Comparison of ENCODE assay signal across 23 mouse cellular contexts in the genomic region with DNA sequence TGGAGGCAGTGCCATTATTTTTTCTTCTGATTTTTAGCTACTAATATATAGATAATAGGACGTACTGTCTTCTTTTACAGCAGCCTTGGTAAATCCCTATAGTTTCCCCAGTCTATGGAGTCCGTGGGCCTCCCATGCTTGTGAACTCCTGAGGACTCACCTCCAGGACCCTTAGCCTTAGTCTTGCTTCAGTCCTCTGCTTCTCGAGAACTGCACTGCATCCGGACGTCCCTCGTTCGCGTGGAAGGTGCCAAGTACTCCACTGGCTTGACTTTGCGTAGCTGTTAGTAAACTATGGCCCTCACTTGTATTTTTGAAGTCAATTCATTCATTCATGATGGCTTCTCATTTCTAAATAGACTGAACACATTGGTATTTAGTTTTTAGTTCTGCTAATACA.
"Had no signal": no experiment of that assay in that cellular context is flagged by ENCODE, and none has a peak within 500 bp of the region (broad histone marks: within the 10 kb centered on the region; RNA-seq: fewer than 3 reads in every experiment).

No protein-coding gene starts in this region.

- H3K27ac ChIP-seq: liver, embryonic 15.5 days; lung, embryonic 15.5 days; macrophage; midbrain, embryonic 13.5 days; midbrain, embryonic 15.5 days; neural tube, embryonic 13.5 days; neural tube, embryonic 15.5 days; stomach, embryonic 15.5 days; stomach, postnatal 0 days had no signal

- H3K4me1 ChIP-seq: midbrain, embryonic 13.5 days; midbrain, embryonic 15.5 days; neural tube, embryonic 13.5 days; neural tube, embryonic 15.5 days; stomach, embryonic 15.5 days had no signal

- H3K9ac ChIP-seq: liver, embryonic 15.5 days; liver, postnatal 0 days; lung, embryonic 15.5 days; midbrain, embryonic 13.5 days; midbrain, embryonic 15.5 days; neural tube, embryonic 13.5 days; neural tube, embryonic 15.5 days; stomach, embryonic 15.5 days had no signal

- H3K36me3 ChIP-seq: midbrain, embryonic 15.5 days; stomach, embryonic 15.5 days had no signal

- H3K9me3 ChIP-seq: liver, embryonic 15.5 days; lung, embryonic 15.5 days; megakaryocyte, embryonic 14.5 days; midbrain, embryonic 13.5 days; midbrain, embryonic 15.5 days; neural tube, embryonic 13.5 days; neural tube, embryonic 15.5 days; stomach, embryonic 15.5 days had no signal

- H3K4me3 ChIP-seq: liver, embryonic 15.5 days; lung, embryonic 15.5 days; megakaryocyte, embryonic 14.5 days; midbrain, embryonic 13.5 days; midbrain, embryonic 15.5 days; myocyte; neural tube, embryonic 13.5 days; neural tube, embryonic 15.5 days; stomach, embryonic 15.5 days had no signal

- DNase-seq: liver, postnatal 0 days; lung, adult 2 months; lung, postnatal 14 days; lung, postnatal 36 days; retina, postnatal 1 day; right cerebral cortex, adult 18-20 months; right cerebral cortex, postnatal 25 days; right cerebral cortex, postnatal 4 days; spleen, adult 18-20 months; thymus, adult 2 months; thymus, postnatal 25 days; thymus, postnatal 4 days had no signal

- H3K27me3 ChIP-seq: liver, embryonic 15.5 days; lung, embryonic 15.5 days; megakaryocyte, embryonic 14.5 days; midbrain, embryonic 13.5 days; midbrain, embryonic 15.5 days; neural tube, embryonic 13.5 days; neural tube, embryonic 15.5 days; stomach, embryonic 15.5 days had no signal
